Mouse (Mus musculus) brain, embryonic 14.5 days (tissue): ENCODE measurements around the gene Sept3.

Experiments
- CTCF ChIP-seq: fragments of 200-500 bp; IDR thresholded peaks from 2 replicates; pipeline ENCODE4 v1.5.1; 2012; ENCODE audit warnings: inconsistent platforms, mild to moderate bottlenecking, moderate library complexity, borderline replicate concordance; ENCODE audit not compliant: insufficient read depth, insufficient read length; ENCODE audit errors: extremely low read depth
- POLR2A ChIP-seq: fragments of 200-500 bp; IDR thresholded peaks from 2 replicates; pipeline ENCODE4 v1.6.1; 2012; ENCODE audit warnings: mild to moderate bottlenecking, inconsistent platforms, borderline replicate concordance; ENCODE audit not compliant: poor library complexity, insufficient read depth, insufficient read length, severe bottlenecking; ENCODE audit errors: extremely low read depth

GRCm38 (mm10) chr15:82336629-82337028 is 61.9 kb downstream of the Sept3 start:
- TF ChIP-seq CTCF (no peak), POLR2A (no peak)
